Mouse (Mus musculus): ENCODE results near the gene Ciita. TPM values are rescaled to one million over a fixed set of nuclear protein-coding genes. Genes with fewer than 3 reads are reported as not detected.

Ciita gene
- total RNA-seq (2023): 1 to 10 TPM; 4.2 to 5.7 TPM

DNA sequence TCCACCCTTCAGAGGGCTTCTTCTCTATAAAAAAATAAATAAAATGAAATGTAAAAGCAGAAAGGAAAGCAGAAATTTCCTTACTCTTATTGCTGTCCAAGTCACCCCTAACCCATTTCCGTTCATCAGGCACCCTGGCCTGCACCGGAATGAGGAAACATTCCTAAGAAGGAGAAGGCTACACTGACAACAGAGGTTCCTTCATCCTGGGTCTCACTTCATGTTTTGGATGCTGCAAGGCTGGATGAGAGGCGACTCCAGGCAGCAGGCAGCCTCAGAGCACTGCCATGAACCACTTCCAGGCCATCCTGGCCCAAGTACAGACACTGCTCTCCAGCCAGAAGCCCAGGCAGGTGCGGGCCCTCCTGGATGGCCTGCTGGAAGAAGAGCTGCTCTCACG lies at the start of gene Ciita:
Ciita (plus strand) TSS at position 203 of the 400 bp plus-strand sequence.

DNA sequence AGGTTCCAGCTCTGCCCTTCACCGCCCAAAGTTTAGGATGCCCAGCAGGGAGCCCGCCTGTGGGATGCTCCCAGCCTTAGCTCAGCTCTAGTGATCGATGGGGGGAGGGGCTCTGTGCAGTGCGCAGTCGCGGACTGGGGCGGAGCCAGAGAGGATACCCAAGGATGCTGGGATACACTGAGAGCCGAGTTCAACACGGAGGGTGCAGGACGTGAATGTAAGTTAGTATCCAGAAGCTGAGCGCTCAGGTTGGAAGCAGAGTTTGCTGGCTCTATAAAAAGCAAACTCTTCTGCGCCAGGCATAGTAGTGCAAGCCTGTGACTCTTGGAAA lies 32.6 kb upstream of the Ciita start, which contains the start of gene Tvp23a:
Tvp23a (minus strand) TSS at position 99 of the 331 bp plus-strand sequence.

DNA sequence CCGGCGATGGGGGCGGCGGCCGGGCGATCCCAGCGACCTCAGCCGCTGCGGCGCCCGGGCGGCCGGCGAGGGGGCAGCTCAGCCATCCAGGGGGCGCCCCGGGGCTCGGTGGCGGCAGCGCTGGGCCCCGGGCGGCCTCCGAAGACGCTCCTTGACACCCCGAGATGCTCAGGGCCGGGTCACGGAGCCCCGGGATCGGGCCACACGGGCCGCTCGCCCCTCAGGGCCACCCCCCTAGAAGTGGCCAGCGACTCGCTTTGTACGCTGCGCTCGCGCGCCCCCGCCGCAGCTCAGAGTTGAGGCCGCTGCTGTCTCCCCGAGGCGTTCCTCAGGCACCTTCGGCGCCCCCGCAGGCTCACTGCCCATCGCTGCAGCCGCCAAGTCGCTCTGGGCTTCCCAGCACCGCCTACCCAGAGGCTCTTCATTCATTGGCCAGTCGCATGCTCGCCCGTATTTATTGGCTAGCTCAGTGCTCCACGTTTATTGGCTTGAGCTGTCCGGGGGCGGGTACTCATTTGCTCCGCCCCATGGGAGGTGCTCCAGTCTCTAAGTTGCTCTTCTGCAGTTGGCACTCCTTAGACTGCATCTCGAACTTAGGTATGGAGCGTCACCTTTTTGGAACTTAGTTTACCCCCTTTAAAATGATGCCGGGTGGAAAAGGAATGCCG lies 63.0 kb downstream of the Ciita start, which contains the start of gene Dexi:
Dexi (minus strand) TSS at position 357 of the 668 bp plus-strand sequence.

DNA sequence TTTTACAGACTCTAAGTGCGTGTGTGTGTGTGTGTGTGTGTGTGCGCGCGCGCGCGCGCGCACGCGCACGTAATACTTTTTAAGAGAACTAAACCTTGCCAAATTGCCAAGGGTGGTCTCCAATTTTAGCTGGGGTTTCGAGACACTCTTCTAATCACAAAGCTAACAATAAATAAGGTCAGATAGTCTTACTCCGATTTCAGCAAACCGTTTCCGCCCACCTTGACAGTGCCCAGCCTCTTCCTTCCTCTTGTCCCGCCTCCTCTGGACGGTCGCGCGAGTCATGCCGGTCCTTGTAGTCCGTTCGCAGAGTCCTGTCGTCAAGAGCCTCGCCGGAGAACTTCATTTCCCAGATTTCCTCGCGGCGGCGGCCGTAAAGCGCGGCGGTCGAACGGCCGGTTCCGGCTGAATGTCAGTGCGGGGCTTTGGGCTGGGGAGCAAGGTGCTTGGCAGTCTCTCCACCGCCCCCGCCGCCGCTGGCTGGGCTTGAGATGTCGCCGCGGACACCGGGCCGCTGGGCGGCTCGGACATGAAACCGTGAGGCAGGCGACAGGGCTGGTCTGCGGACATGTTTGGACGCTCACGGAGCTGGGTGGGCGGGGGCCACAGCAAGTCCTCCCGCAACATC lies 65.2 kb downstream of the Ciita start, which contains the start of gene Clec16a:
Clec16a (plus strand) TSS at position 345 of the 628 bp plus-strand sequence.

Other genes with a start within 250 kb of the Ciita start
- under 1 TPM in 1 of 2 experiments, not detected in 1; 0.09 TPM for gene Emp2, start 166.1 kb upstream of the Ciita start, total RNA-seq (2023)
- gene Tekt5, start 84.6 kb upstream of the Ciita start, total RNA-seq (2023): not detected
- gene Nubp1, start 68.1 kb upstream of the Ciita start, total RNA-seq (2023): 10 to 100 TPM; 18.9 to 20.3 TPM
- gene Tvp23a, start 32.7 kb upstream of the Ciita start, total RNA-seq (2023): not detected
- gene Dexi, start 63.0 kb downstream of the Ciita start, total RNA-seq (2023): 1 to 10 TPM; 3.6 to 5.0 TPM
- gene Clec16a, start 65.3 kb downstream of the Ciita start, total RNA-seq (2023): 10 to 100 TPM; 31.0 to 32.0 TPM